ENCODE assay signal across 7 mouse cellular contexts in genomic region chr6:47672741-47673140, GRCm38 (mm10).
A peak's percentile ranks its signal among the peaks of the same experiment; 100 is the strongest.
DNase-seq lines count a peak whose midpoint lies in the region; ATAC-seq lines count a peak whose summit lies in the region.
"Not testable (repeated sequence)": the region's sequence is repeated elsewhere in the genome, so short reads cannot be mapped to it uniquely, and the experiment has no call there.

No protein-coding gene starts in this region.

- not testable (repeated sequence) for ATAC-seq in forebrain, embryonic 14.5 days; kidney, embryonic 16.5 days (ENCODE audit: low FRiP score, low TSS enrichment); limb, embryonic 11.5 days (ENCODE audit: insufficient number of reproducible peaks, low FRiP score, low TSS enrichment, low read depth); midbrain, embryonic 13.5 days

- WGBS in forebrain, embryonic 14.5 days = 15% methylated on average over 8 of the region's 33 CpGs
- no CpG with 5 or more reads among the region's 33 CpGs for WGBS in kidney, embryonic 16.5 days
- WGBS in limb, embryonic 11.5 days = 9% methylated on average over 5 of the region's 33 CpGs
- WGBS in midbrain, embryonic 13.5 days = 25% methylated on average over 12 of the region's 33 CpGs

- DNase-seq in cerebellum, adult 11 months = peak; percentile 69
- DNase-seq in forebrain, embryonic 14.5 days (ENCODE audit: low spot score); limb, embryonic 11.5 days (ENCODE audit: low spot score): not testable (repeated sequence)
- peak; percentile 18 to 46 for DNase-seq in heart, postnatal 10 days
- DNase-seq in spleen, postnatal 10 days (ENCODE audit: low spot score in 2 of 2) = peak; percentile 41 to 59

- H3K27ac ChIP-seq in forebrain, embryonic 14.5 days (ENCODE audit: low read depth, low read length); kidney, embryonic 16.5 days (ENCODE audit: low read length); limb, embryonic 11.5 days (replicated peaks; ENCODE audit: low read depth, low read length); midbrain, embryonic 13.5 days: not testable (repeated sequence)

- H3K9ac ChIP-seq in forebrain, embryonic 14.5 days (ENCODE audit: low read length); kidney, embryonic 16.5 days (replicated peaks; ENCODE audit: low read length); limb, embryonic 11.5 days (ENCODE audit: low read length); midbrain, embryonic 13.5 days (replicated peaks): not testable (repeated sequence)

- not testable (repeated sequence) for H3K9me3 ChIP-seq in forebrain, embryonic 14.5 days (replicated peaks; ENCODE audit: control insufficient read depth, low read length); kidney, embryonic 16.5 days (ENCODE audit: low read length); limb, embryonic 11.5 days (ENCODE audit: control insufficient read depth, low read length); midbrain, embryonic 13.5 days

- intact Hi-C loops in heart, postnatal 10 days (cut with DNase I) = not testable (repeated sequence)

- H3K4me3 ChIP-seq in forebrain, embryonic 14.5 days (ENCODE audit: low read depth, low read length) = peak overlapping the region; percentile 24
- peak overlapping the region; percentile 32 for H3K4me3 ChIP-seq in kidney, embryonic 16.5 days (ENCODE audit: low read length)
- not testable (repeated sequence) for H3K4me3 ChIP-seq in limb, embryonic 11.5 days (ENCODE audit: low read depth, low read length)
- H3K4me3 ChIP-seq in midbrain, embryonic 13.5 days (replicated peaks) = peak overlapping the region; percentile 34

- not testable (repeated sequence) for H3K27me3 ChIP-seq in forebrain, embryonic 14.5 days (replicated peaks; ENCODE audit: control insufficient read depth, insufficient read depth, low read length); kidney, embryonic 16.5 days (ENCODE audit: insufficient read depth, low read length); limb, embryonic 11.5 days (ENCODE audit: control insufficient read depth, insufficient read depth, low read length); midbrain, embryonic 13.5 days

- not testable (repeated sequence) for H3K36me3 ChIP-seq in forebrain, embryonic 14.5 days (ENCODE audit: control insufficient read depth, insufficient read depth, low read length); kidney, embryonic 16.5 days (ENCODE audit: insufficient read depth, low read length); limb, embryonic 11.5 days (ENCODE audit: control insufficient read depth, insufficient read depth, low read length); midbrain, embryonic 13.5 days

- peak overlapping the region; percentile 37; the same call in 1 of the 2 replicates for H3K4me2 ChIP-seq in forebrain, embryonic 14.5 days (ENCODE audit: low read length)
- H3K4me2 ChIP-seq in kidney, embryonic 16.5 days (replicated peaks; ENCODE audit: low read depth, low read length) = peak overlapping the region; percentile 41; the same call in 1 of the 2 replicates
- 0 out of 2 replicates have a peak overlapping the region, but pooled peaks have one; percentile 17 for H3K4me2 ChIP-seq in limb, embryonic 11.5 days (ENCODE audit: low read depth, severe bottlenecking)
- peak overlapping the region; percentile 41 for H3K4me2 ChIP-seq in midbrain, embryonic 13.5 days (replicated peaks)

- not testable (repeated sequence) for H3K4me1 ChIP-seq in forebrain, embryonic 14.5 days (ENCODE audit: control insufficient read depth, insufficient read depth, low read length); kidney, embryonic 16.5 days (ENCODE audit: insufficient read depth, low read length); limb, embryonic 11.5 days (ENCODE audit: control insufficient read depth, insufficient read depth, low read length); midbrain, embryonic 13.5 days (replicated peaks)
